Mouse (Mus musculus): Measurements from ENCODE around the gene Gins3. TPM values are rescaled to one million over a fixed set of nuclear protein-coding genes. Genes with fewer than 3 reads are reported as not detected.
"Not testable (repeated sequence)": the region's sequence is repeated elsewhere in the genome, so short reads cannot be mapped to it uniquely, and the experiment has no call there.

Gene Gins3
- total and polyA plus RNA-seq, 3 experiments = 1.2 to 2.8 (median 2.0) TPM

DNA sequence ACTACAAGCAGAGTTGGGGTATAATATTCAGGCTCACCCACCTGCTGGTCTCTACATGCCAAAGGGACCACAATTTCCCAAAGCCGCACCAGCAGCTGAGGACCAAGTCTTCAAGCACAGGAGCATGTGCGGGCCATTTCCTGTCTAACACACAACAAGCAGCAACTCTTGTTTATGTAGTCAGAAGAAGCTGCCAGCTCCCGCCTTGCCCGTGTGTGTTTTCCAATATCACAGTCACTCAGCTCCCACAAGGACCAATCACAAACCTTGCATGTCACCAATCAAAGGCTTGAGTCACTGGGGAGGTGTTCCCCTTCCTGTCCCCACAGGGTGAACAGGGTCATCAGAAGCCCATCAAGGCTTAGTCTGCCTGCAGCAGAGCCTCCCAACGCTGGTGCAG is 20.1 kb downstream of the Gins3 start:
- DNase-seq = no peak

DNA sequence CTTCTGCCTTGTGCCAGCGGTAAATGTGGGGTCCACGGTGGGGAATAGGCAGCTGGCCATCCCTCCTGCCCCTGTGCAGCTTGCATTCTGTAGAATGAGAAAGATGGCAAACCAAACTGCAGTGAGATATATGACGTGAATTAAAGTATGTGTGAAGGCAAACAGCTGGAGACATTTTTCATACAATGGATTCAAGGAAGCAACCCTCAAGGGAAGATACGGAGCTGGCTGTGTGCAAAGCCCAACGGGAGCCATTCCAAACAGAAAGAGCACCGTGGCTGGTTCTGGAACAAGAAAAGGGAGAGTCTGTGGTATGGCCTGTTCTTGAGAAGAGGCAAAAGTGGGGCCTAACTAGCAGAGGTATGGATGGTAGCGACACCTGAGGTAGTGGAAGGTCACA is 22.6 kb downstream of the Gins3 start:
- DNase-seq = no peak

DNA sequence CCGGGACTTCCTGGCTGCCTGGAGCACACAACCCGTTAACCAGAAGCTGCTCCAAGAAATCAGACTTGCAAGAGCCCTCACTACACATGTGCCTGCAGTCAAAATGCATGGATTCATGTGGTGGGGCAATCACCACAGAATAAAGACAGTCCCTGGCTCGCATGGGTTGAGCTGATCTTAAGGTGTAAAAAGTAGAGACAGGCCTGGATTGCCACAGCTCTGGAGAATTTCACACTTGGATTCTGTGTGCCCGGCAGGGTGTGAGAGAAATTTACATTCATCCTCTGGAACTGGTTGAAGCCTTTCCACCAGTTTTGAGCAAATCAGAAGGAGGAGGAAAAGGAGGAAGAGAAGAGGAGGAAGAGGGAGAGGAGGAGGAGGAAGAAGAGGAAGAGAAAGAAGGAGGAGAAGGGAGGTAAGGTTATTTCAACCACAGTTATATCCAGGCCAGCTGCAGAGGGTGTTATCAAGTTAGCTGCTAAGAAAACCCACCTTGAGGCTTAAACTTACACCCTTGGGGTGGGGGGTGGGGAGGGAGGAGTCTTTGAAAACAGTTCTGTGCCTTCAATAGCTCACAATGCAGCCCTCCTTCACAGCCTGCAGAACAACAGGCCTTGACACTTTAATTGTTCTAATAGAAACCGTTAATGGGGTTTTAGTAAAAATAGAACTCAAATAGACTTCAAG is 23.2 kb downstream of the Gins3 start:
- DNase-seq = no peak

DNA sequence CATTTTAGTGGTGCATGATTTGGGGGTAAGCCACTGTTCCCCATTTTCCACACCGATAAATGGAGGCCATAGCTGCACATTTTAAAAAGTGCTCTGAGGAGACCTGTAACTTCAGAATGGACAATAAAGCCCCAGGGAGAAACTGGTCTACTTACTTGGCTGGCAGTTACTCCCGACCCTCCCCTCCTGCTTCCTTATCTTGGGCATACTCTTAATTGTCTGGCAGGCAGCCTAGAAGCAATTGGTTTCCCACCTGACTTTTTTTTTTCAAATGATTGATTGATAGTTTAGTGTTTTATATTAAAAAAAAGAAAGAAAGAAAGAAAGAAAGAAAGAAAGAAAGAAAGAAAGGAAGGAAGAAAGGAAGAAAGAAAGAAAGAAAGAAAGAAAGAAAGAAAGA is 24.3 kb downstream of the Gins3 start:
- DNase-seq = no peak

DNA sequence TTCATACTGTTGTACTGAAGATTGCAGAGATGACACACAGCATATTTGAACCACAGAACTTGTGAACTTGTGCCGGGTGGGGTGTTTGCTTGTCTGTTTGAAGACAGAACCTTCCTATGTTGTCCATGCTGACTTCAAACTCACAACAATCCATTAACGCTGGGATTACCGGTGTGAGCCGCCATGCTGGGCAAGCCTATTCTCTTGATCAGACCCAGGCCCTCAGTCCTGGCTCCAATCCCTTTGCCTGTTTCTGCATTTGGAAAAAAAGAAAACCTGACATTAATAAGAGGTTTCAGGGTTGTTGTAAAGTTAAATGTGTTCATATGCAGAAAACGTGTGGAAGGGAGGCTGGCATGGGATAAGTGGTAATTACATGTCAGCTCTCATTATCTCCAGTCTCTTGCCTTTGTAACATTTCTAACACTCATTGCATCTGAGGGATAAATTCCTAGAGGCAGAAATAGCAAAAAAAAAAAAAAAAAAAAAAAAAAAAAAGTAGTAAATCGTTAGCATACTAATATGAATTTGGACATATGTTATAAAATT is 27.2 kb downstream of the Gins3 start:
- no peak for DNase-seq

DNA sequence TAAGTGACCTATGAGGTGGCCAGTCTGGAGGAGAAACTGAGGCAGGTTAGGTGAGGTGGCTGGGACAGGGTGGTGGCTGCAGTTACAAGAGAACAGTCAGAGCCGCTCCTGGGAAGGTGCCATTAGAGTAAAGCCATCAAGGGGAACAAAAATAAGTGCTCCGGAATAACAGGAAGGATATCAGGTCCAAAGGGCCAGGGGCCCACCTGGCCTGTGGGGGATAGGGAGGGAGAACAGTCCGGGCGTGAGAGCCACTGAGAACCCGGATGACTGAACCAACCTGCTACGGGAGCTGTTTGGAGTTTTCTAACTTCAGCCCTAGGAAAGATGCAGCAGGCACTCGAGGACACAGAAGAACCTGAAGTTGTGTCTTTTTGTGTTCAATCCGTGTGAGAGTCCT is 27.8 kb downstream of the Gins3 start:
- DNase-seq = no peak

DNA sequence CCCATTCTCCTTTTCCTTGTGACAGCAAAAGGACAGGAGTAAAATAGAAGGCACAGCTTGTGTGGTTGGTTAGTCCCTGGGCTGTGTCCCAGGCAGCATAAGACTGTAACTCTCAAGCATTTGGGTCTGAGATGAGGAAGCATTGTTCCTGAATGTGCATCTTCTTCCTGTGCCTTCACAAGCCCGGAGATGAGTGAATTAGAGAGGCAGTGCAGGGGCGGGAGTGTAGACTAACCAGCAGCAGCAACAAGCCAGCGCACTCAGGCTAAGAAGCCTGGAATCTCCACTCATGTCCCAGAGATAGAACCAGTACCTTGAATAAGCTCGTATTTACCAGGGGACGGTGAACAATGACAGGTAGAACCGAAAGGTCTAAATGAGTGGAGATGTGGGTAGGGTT is 28.3 kb downstream of the Gins3 start:
- no peak for DNase-seq

DNA sequence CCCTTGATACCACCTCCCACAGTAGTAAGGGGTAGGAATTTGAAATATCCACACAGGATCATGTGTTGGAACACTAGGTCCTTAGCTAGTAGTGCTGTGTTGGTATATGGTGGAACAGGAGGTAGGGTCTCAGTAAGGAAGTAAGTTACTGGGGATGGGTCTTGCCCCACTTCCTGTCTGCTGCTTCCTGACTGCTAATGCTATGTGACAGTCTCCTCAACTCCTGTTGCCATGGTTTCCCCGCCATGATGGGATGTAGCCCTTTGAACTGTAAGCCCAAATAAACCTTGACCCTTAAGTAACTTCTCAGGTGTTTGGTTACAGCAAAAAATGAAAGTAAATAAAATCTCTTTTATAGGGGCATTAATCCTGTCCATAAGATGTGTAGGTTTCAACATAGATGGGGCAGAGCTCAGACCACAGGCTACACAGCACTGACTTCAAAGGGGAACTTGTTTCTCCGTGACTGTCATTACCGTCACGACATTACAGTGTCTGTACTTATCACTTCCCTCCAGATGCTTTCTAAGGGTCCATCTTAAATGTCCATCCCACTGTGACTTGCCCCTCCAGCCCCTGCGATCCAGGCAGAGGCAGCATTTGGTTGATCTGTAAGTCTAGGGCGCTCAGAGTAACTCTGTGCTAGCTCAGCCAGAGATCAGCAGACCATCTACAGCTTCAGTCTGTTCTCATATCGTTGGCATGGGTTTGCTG is 29.8 kb downstream of the Gins3 start:
- no peak for DNase-seq

DNA sequence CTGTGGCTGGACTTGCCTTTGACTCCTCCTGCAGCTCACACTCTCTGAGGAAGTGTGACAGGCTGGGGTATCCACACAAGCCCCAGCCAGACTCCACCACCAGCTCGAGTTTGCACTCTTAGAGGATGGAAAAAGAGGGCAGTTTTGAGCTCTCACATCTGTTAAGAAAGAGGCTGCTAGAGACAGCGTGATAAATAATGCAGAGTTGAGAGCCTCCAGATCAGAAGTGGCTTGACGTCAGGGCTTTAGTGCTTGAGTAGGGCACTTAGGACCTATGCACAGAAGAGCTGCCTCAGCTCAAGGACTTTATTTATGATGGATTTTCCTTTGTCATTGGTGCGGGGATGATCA is 30.3 kb downstream of the Gins3 start:
- no peak for DNase-seq

DNA sequence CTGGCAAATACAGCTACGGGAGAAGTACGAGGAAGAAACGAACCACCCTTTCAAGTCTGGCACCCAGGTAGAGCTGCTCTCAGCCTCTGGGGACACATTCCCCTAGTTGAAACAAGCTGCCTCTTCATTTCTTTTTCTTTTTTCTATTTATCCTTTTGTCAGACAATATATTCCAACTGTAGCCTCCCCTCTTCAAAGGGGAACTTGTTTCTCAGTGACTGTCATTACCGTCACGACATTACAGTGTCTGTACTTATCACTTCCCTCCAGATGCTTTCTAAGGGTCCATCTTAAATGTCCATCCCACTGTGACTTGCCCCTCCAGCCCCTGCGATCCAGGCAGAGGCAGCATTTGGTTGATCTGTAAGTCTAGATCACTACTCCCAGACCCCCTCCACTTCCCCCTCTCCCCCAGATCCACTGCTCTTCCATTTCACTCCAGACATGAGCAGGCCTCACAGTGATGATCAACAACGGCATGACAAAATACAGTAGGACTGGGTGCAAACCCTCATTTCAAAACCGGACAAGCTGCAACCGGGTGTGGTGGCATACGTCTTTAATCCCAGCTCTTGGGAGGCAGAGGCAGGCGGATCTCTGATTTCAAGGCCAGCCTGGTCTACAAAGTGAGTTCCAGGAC is 32.7 kb downstream of the Gins3 start:
- DNase-seq = not testable (repeated sequence)

DNA sequence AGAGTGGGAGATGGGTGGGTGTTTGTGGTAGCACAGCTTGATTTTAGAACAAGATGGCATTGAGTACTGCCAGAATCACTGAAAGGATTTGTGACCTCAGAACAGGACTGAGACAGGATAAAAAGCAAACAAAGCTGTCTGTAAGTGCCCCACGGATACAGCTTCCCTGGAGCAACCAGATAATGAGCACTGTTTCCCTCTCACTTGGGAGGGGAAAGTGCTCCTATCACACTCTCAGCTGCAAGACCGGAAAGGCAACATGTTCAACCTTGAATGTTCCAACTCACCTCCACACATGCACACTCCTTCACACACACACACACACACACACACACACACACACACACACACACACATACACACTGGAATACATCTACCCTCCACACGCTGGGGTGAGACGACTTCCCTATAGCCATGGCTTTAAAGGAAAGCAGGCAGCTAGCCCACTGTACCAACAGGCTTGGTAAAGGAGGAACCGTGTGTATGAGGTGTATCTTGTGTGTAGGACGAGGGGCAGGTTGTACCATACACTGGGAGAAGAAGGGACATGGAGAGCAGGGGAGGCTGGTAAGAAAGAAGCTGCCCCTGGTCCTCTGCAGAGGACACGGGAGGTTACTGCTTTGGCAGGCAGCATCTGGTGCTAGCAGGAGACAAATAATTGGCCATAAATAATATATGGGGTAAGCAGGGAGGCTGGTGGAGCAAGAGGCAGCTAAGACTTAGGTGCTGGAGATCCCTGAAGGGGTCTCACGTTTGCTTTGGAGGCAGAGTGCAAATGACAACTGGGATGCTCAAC is 35.1 kb downstream of the Gins3 start:
- no peak for DNase-seq

DNA sequence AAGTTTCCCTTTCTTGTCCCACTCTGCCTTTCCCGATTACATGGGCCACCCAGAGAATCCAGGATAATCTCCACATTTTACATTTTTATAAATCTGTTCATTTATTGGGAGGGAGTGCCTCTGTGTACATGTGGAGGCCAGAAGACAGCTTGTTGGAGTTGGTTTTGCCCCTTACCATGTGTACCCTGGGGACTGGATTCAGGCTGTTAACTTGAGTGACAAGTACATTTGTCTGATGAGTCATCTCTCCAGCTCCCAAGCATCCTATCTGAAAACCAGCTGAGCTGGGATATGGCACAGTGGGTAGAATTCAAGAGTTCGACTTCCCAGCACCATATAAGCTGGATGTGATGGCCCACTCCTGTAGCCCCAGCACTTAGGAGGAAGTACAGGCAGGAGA is 36.7 kb downstream of the Gins3 start:
- DNase-seq = no peak

DNA sequence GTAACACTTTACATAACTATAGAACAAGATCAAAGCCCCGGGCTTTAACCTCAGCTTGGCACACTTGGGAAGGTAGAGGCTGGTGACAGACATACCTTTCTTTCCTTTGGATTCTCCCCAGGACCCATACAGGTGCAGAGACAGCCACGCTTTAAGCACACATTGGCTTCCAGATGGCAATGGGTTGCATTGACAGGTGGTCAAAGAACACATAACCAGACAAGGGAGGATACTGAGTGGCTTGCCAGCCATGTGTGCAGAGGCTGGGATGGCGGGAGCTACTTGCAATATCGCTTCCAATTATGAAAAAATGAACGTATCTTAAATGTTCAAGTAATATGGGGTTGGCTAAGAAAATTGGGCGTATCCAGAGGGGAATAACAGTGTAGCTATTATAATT is 38.6 kb downstream of the Gins3 start:
- DNase-seq = no peak

DNA sequence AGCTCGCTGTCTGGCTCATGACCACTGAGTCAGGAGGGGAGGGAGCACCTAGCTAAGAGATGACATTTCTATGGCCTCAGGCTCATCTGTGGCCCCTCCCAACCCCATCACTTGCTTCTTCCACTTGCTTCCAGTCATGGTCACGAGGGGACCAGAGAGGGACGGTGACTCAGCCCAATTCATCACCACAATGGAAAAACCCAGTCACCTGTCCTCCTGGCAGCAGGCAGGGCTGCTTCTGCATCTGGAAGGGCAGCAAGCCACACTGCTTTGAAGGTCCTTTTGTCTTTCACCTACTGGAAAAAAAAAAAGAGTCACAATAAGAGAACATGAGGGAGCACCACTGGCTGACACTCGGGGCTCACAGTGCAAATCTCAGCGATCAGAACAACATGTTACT is 39.6 kb downstream of the Gins3 start:
- peak; percentile 90 for DNase-seq

DNA sequence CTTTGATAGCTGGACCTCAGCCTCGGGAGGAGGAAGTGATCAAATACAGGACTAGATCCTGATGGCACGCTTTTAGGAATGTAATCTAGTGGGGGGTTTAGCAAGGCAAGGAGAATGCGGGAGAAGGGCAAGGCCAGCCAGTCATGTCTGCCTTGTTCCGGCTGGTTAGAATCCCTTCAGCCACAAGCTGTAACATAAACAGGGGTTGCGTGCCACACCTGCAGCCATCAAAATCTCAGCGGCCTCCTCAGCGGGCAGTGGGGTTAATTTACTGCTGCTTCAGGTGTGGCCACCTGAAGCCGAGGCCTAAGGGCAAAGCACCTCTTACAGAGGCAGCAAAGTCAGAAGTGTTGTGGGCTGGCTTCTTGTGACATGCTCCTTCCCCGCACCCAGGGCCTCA is 43.4 kb downstream of the Gins3 start, which contains the start of gene Ndrg4:
Gene Ndrg4 (plus strand): TSS at position 350 of the 400 bp plus-strand sequence.
- no peak for DNase-seq

DNA sequence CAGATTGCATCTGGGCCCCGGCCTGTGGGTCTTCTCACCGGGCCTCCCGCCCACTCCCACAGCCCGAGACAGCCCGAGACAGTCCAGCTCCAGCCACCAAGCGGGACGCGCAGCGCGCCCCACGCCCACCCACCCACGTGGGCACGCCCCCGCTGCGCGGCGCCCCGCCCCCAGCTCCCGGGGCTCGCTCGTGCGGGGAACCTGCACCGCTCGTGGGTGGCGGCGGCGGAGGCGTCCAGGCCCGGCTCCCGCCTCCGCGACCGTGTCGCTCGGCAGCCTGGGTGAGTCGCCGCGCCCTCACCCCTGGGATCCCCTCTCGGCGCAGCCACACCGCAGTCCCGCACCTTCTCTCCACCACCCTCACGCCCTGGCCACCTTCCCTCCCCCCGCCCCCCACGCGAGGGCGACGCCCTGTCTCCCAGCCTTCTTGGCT is 44.4 kb downstream of the Gins3 start:
- DNase-seq = peak; percentile 31

DNA sequence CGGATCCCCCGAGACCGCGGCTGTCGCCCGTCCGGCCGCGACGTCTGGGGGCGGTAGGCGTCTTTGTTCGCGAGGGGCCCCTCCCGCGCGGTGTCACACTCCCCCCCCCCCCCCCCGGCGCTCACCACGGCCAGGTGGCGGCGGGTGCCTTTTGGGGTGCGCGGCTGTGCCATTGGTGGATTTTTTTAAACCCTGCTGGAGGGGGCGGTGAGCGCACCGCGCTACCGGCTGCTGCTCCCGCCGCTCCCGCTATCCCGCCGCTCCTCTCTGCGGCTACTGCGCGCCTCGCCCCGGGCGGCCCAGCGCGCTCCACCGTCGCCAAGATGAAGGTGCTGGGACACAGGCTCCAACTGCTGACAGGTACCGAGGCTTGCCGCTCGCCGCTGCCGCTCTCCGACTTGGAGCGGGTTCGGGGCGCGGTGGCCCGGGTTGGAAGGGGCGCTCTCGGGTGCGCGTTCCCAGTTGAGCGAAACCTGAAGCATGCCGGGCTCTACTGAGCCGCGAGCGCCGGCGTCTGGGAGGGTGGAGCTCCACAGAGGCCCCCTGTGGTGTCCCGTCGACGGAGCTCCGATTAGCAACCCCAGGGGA is 44.9 kb downstream of the Gins3 start:
- DNase-seq = peak; percentile 38

DNA sequence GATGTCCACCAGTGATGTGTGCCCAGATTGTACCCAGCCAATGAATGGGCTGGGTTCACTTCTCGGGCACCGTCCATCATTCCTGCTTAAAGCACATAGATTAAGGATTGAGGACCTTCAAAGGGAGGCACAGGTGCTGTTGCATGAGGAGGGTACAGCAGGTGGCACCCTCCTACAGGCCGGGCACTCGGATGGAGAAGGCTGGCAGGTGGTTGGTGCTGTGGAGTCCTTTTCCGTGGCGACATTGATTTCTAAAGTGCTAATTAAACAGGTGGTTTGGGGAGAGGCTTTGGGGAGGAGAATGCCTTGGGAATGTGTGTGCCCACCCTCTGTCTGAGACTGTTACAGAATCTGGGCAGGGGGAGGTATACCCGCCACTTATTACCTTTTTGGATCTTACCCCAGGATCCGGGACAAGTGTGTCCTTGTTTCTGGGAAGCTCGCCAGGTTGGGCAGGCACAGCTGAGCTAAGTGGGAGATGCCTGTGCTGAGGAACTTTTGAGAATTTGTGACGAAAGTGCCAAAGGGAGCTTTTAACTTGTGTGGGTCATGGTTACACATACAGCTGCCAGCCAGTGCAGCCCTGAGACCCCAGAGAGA is 54.9 kb downstream of the Gins3 start:
- peak; percentile 48 for DNase-seq

DNA sequence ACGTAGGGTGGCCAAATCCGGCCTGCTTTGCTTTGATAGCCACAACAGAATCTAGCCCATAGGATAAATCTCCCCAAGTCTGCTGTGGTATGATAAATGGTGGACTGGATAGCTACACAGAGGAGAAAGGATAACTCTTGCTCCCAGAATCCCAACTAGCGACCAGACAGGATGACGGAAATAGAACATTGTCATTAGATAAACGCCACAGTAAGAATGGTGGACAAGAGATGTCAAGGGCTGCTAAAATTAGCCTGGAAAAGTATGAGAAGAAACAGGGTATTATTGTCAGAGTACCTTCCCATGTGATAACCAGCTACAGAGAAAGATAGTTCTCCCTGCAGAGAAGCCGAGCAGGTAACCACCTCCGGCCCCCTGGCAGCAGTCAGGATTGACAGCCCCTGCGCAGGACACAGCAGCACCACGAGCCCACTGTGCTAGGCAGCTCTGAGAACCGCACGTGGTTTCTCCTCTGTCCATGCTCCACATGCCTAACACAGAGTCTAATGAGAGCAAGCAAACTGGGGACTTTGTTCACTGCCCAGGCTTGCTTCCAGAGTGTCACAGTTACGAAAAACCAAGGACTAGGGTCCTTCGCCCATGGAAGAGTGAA is 57.8 kb downstream of the Gins3 start:
- DNase-seq = no peak

DNA sequence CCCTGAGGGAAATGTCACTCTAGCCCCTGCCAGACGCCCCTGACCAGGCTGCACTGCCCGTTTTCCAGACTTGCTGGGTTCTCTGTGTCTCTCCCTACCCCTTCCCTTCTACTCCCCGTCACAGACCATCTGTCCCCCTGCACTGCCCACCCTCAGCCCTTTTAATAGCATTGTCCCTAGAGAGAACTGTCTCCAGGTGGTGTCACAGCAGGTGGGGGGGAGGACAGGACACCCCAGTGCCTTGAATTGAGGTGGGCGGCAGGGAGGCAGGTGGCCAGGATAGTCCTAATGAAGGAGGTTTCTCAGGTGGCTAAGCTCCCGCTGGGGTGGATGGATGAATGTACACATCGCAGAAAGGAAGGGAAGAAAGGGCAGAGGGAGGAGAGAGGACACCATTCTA is 61.4 kb downstream of the Gins3 start:
- no peak for DNase-seq
